Mouse (Mus musculus): Measurements from ENCODE around the gene Dpy19l3.

The Dpy19l3 gene

GRCm38 (mm10) chr7:35754033-35754885, at the start of gene Dpy19l3:
Gene Dpy19l3, minus strand, starts transcription at chr7:35754454.
- DNase-seq (ENCODE audit: low spot score in 2 of 2): peak; percentile 73 to 83

DNA sequence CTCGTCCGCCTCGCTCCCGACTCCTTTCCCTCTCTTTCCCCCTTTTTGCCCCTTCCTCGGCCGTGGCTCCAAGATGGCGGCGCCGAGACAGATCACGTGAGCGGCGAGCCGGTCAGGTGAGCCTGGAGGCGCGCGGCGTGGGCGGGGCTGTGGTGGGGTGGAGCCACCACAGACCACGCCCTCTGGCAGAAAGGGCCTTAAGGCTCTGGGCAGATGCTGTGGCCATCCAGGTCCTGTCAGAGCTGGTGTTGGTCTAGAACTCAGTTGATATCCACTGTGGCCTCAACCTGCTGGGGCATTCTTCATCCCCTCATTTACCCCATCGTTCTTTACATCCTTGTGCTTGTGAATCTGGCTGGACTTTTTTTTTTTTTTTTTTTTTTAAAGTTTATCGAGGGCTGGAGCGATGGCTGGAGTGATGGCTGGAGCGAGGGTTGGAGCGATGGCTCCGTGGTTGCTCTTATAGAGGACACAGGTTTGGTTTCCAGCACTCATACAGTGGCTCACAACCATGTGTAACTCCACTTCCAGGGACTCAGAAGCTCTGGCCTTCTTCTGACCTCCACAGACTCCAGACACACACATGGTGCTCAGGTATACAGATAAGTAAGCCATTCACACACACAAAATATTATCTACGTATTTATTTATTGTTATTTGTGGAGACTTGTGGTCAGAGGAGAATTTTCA, 48.8 kb upstream of the Dpy19l3 start, which contains the start of gene Zfp507:
TSS of gene Zfp507 (minus strand) at position 98 of the 690 bp plus-strand sequence.
- peak; percentile 75 to 86 for DNase-seq (ENCODE audit: low spot score in 2 of 2)

DNA sequence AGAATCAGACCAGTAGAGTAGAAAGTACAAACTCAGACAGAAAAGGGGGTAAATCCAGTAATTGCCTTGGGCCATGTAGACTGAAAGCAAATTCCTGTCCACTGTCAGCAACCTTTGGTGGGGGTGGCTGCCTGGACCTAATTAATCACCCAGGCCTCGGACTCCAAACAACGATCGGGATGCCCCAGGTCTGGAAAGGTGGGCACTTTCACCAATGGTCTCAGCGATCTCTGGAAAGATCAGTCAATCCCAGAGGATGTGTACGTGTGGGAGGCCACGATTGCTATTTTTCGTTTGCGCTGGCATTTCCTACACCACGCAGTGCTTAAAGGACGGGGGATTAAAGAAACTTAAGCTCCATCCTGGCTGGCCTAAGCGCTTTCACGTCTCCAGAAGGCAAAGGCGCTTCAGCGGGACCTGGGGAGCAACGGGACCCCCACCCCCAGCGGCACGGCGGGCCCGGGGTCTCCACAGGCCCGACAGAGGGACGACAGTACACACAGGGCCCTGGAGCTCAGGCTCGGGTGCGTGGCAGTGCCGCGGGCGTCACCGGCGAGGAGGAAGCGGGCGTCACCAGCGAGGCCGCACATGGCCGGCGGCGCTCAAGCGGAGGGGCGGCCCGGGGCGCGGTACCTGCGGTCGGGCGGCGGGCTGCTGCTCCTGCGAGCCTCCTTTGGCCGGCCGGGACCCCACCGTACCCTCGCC, 48.1 kb upstream of the Dpy19l3 start:
- peak in 1 of 2 experiments; percentile 24 for DNase-seq (ENCODE audit: low spot score in 2 of 2)

GRCm38 (mm10) chr7:35796123-35796522, 41.9 kb upstream of the Dpy19l3 start:
- no peak for DNase-seq (ENCODE audit: low spot score in 2 of 2)

GRCm38 (mm10) chr7:35794145-35794664, 40.0 kb upstream of the Dpy19l3 start:
- no peak for DNase-seq (ENCODE audit: low spot score in 2 of 2)

DNA sequence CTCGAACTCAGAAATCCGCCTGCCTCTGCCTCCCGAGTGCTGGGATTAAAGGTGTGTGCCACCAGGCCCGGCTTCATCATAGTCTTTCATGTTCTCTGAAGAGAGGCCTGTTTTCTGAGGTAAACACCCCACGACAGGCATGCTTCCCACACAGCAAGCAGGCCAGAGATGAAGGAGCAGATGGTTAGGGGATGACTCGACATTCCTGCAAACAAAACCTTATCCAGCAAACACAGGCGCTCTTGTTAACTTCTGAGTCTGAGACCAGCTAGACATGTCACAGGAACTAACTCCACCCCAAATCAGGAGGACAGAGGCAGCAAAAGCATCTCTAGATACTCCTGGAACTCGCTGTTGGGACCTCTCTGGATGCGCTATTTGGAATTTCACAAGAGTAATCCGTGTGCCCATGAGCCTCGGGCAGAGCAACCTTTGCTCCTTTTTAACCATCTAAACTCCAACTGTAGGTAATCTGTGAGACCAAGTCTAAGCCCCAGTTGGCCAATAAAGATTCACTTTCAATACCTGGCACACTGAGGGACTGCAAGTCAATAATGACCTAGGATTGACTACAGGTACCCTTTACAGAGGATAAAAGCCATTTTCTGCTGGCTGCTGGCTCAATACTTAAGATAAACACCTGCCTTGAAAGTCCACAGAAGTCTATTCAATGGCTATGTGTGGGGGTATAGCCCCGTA, 38.0 kb upstream of the Dpy19l3 start:
- no peak for DNase-seq (ENCODE audit: low spot score in 2 of 2)

- DNase-seq (ENCODE audit: low spot score in 2 of 2): no peak
These were observed 36.7 kb upstream of the Dpy19l3 start for GRCm38 (mm10) chr7:35790926-35791325.

DNA sequence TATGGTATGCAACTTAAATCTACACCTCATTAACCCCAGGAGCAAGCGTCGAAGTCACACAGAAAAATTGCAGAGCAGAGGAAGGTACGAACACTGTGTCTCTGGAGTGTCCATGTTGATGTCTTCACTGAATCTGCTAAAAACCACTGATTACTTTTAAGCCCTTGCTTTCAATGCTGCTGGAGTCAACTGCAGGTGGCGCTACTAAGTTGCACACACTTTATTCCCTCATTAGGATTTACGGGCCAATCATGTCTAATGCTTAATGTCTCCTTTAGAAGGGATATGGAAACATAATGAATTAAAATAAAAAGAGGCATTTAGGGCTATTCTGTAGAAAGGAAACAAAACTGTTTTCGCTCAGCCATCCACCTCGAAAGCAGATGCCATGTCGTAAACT, 35.9 kb upstream of the Dpy19l3 start:
- no peak for DNase-seq (ENCODE audit: low spot score in 2 of 2)

DNA sequence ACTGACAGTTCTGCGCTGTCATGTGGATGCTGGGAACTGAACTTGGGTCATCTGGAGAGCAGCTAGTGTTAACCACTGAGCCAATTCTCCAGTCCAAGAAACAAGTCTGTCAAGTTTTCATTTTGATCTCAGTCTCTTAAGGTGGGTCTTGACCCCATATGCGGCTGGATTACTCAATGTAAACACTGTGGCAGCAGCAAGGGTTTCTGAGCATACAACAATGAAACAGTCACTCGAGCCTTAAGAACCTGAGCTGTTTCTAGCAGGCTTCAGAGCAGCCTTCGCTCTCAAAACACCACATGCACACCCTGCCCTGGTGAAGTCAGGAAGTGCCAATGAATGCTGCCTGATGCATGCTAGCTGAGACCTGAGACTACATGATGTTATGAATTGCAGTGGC, 31.3 kb upstream of the Dpy19l3 start:
- DNase-seq (ENCODE audit: low spot score in 2 of 2): no peak

GRCm38 (mm10) chr7:35782252-35782651, 28.0 kb upstream of the Dpy19l3 start:
- no peak for DNase-seq (ENCODE audit: low spot score in 2 of 2)

DNA sequence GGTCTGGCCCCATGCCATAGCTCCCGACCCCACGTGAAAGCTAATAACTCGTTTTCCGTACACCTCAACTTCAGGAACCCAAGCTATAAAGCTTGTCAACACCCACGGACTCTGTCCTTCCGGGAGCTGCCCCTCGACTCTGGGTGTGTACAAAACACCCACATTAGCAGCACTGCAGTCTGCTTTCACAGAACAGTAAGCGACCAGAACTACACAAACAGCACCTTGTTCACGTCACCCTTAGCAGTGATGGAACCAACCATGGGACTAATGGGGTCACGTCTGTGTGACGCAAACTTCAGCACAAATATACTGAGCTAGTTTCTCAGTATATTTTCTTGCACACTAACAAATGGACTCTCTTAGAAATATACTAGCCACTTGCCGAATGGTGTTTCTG, 19.9 kb upstream of the Dpy19l3 start:
- no peak for DNase-seq (ENCODE audit: low spot score in 2 of 2)

- no peak for DNase-seq (ENCODE audit: low spot score in 2 of 2)
These were observed 18.1 kb upstream of the Dpy19l3 start for GRCm38 (mm10) chr7:35772347-35772746.

DNA sequence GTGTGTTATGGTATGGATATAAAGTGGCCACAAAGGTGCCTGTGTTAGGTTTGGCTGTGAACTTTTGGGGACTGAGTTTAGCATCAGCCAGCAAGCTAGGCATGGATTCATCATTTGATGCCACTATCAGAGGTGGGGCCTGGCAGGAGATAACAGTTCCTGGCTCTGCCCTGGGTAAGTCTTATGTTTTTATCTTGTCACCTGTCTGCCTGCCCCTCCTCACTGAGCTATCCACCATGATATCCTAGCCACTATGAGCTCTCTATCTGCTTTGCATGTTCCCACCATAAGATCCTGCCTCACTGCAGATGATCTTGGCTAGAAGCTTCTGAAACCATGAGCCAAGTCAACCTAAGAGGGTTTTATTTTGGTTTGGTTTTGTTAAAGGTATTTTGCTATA, 16.9 kb upstream of the Dpy19l3 start:
- no peak for DNase-seq (ENCODE audit: low spot score in 2 of 2)

DNA sequence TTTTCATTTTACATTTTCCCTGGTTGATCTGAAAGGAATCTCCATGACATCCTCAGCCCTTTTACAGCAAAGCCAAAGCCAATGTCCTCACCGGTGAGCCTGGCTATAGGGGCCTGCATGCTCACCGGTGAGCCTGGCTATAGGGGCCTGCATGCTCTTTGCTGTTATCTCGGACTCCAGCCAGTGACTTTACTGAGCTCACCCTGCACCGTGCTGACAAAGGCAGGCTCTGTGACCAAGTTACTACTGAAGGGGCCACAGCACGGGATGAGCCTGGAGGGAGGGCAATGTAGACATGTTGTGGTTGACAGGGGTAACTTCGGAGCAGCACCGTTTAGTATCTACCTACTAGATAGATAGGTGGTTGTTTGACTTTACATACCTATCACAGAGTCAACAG, 15.9 kb upstream of the Dpy19l3 start:
- no peak for DNase-seq (ENCODE audit: low spot score in 2 of 2)

DNA sequence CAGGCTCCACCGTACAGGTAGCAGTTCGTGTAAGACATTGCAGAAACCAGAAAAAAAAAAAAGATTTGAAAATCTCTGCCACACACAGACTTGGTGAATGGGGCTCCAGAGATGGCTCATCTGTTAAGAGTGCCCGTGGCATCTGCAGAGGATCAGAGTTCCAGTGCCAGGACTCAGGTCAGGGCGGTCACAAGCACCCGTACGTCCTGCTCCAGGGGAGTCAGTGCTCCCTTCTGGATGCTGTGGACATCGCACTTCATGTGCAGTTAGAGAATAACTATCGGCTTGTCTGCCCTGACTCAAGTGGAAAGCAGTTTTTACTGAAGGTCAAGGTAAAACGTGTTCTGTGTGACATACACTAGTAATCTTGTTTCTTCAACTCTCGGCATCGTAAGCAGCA, 10.2 kb upstream of the Dpy19l3 start:
- no peak for DNase-seq (ENCODE audit: low spot score in 2 of 2)

- no peak for DNase-seq (ENCODE audit: low spot score in 2 of 2)
These were observed 7.5 kb upstream of the Dpy19l3 start for GRCm38 (mm10) chr7:35761801-35762200.

DNA sequence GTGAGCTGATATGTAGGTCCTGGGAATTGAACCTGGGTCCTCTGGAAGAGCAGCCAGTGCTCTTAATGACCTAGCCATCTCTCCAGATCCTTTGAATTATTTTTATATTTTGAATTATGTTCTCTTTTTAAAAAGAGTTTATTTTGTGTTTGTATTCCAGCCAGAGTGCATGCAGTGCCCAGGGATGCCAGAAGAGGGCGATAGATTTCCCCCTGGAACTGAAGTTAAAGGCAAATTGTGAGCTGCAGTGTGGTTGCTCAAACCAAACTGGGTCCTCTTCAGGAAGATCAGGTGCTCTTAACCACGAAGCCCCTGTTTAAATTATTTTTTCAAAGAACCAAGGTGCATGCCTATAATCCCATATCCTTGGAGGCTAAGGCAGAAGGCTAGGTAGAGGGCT, 5.3 kb upstream of the Dpy19l3 start:
- no peak for DNase-seq (ENCODE audit: low spot score in 2 of 2)

DNA sequence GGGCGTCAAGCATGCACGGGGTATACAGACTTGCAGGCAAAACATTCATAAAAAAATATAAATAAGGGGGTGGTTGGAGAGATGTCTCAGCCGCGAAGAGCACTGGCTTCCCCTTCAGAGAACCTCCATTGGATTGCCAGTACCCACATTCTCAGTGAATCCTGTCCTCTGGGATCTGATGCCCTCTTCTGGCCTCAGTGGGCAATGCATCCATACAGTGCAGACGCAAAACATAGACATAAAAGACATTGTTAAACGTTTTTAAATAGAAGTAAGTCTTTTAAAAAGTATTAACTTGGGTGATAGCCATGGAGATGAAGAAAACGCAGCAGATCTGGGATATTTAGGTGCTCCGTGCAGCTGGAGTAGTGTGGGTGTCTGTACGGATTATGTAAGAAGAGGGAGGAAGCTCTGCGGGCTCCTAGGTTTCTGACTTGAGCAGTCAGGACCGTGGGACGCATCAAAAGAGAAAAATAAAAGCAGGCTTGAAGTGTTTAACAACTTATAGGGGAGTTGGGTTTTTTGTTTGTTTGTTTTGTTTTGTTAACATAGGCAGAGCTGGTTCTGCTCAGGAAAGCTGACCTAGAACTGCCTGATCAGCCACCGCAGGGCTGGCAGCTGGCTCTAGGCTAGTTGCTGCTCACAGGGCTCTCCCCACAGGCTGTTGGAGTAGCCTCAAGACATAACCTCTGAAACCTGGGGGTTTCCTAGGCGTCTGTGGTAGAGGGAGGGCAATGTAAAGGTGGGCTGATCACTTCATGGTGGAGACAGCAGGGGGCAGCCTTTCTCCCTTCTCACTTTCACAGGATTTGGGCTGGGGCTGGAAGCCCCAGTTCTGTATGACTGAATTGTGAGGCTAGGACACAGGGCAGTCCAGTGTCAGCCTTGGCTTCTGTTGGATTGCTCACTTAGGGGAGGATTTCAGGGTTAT, 2.5 kb upstream of the Dpy19l3 start:
- DNase-seq (ENCODE audit: low spot score in 2 of 2): no peak

- no peak for DNase-seq (ENCODE audit: low spot score in 2 of 2)
These were observed 573 bp upstream of the Dpy19l3 start for GRCm38 (mm10) chr7:35754886-35755168.

- peak in 1 of 2 experiments; percentile 26 for DNase-seq (ENCODE audit: low spot score in 2 of 2)
These were observed 778 bp downstream of the Dpy19l3 start for GRCm38 (mm10) chr7:35753319-35754032.
